Mouse (Mus musculus): Measurements from ENCODE around the gene Gm21985.

The Gm21985 gene

DNA sequence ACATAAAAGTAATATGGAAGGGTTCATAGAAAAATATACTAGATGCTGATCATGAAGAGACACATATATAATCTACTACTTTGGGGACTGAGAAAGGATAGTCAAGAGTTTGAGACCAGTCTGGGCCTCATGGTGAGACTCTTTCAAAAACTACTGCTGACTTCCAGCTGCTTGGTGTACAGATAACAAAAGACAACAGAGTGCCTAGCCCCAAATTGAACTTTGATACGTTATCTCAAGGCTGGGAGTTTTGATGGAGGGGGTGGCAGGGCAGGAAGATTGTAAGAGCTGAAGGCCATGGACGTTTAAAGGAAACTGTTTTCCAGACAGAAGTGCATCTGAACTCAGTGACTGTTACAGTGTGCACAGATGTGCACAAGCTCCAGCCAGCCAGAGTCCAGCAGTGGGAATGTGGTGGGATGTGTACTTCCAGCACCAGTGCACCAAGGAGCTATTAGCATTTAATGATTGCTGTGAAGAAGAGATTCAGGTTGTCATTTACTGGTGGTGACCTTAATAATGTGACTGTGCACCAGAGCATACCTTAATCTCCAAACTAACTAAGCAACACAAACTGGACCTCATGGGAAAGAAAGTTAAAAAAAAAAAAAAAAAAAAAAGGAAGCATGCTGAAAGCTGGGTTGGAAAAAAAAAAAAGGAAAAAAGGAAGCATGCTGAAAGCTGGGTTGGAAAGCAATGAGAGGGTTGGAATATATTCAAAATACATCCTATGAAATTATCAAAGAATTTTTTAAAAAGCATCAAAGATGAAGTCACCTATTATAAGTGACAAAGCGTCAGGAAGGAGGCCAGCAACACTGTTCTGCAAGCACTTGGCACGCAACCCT lies 66.2 kb downstream of the Gm21985 start:
- DNase-seq (ENCODE audit: low read depth, low spot score) = no peak

DNA sequence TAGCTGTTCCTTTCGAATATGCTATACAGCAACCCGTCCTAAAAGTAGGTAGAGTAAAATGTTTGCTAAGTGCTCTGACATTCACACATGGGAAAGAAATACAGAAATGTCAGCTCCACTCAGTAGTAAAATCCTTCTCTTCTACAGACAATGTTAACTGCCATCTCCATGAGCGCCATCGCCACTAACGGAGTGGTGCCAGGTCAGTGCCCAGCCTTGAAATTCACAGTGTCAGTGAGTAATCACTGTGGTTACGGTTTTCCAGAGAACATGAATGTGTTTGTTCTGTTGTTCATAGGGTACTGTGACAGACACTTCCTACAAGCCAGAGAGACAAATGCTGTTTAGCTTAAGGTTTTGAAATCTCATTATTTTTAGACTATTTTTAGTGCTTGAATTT lies 71.1 kb downstream of the Gm21985 start:
- DNase-seq (ENCODE audit: low read depth, low spot score) = no peak

DNA sequence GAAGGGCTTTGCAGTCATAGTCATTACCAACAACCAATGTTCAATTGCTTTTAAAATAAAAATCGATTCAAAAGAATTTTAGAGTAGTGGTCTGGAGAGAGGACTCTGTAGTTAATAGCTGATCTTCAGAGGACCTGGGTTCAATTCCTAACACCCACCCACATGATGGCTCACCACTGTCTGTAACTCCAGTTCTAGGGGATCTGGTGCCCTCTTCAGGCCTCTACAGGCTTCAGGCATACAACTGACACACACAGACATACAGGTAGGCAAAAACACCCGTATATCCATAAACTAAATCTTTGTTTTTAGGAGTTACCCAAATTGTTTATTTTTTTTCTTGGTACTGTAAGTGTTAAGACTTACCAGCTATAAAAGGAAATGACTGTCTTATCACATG lies 73.6 kb downstream of the Gm21985 start:
- no peak for DNase-seq (ENCODE audit: low read depth, low spot score)

DNA sequence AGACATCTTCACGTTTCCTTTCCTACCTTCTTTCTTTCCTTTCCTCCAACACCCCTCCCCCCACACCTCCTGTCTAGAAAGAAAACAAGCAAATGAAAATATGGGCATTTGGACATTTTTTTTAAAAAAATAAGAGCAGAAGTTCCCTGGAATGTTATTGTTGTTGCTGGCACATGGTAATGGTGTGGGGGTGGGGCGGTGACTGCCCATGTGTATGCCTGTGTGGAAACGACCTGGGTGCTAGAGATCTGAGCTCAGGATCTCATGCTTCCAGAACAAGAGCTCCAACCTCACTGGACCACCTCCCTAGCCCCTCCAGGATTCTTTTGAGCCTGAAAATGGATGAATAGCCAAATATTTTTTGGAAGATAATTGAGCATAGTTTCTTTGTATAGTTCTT lies 75.0 kb downstream of the Gm21985 start:
- no peak for DNase-seq (ENCODE audit: low read depth, low spot score)

DNA sequence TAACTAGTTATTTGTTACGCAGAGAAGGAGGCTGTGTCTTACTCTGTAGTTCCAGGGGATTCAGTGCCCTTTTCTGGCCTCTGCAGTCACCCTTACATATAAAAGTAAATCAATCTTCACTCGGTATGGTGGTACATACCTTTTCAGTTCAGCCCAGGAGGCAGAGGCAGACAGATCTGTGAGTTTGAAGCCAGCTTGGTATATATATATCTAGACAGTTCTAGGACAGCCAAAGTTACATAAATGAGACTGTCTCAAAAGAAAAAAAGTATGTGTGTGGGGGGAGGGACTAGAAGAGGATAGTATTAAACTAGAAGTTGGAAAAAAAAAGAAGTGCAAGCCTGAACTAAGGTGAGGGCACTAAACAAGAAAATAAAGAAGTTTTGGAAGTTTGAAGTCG lies 82.1 kb downstream of the Gm21985 start:
- no peak for DNase-seq (ENCODE audit: low read depth, low spot score)

DNA sequence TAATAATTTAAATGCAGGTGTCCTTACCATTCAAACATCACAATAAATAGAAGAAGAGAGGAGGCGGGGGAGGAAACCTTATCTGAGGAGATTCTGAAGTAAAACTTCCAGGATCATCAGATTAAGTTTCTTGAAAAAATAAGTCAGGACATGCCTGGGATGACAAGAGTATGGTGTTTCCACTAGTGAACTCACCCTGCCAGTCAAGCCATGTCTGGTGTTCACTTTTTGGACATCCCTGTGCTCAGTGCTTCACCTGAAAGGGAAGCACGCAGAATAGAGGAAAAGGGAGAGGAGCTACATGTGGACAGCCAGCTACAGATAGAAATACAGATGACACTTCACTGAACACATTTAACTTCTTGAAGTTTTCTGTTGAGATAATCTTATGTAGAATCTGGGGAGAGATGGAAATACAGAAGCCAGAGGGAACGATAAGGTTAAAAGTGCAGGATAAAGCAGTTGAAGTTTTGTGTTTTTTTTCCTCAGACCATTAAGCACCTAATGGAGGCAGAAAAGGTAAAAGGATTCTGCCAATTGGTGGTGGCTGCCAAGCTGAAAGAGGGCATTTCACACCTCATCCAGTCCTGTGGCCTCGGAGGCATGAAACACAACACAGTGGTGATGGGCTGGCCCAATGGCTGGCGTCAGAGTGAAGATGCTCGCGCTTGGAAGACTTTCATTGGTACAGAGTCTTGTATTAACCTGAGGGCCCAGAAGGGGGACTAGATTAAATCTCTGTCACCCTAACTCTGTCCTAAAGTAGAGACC lies 87.8 kb downstream of the Gm21985 start:
- no peak for DNase-seq (ENCODE audit: low read depth, low spot score)

DNA sequence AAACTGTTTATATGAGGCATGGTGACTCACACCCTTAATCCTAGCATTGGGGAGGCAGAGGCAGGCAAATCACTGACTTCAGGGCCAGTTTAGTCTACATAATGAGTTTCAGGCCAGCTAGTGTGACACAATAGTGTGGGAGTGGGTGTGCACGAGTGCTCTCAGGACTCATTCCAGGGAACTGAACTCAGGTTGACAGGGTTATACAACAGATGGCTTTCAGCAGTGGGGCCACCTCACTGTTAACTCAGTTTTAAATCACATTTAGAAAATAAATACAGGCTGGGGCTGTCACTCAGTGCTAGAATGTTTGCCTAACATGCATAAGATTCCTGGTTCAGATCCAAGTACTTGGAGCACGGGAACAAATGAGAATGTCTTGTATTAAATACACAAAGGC lies 93.5 kb downstream of the Gm21985 start:
- DNase-seq (ENCODE audit: low read depth, low spot score) = no peak

DNA sequence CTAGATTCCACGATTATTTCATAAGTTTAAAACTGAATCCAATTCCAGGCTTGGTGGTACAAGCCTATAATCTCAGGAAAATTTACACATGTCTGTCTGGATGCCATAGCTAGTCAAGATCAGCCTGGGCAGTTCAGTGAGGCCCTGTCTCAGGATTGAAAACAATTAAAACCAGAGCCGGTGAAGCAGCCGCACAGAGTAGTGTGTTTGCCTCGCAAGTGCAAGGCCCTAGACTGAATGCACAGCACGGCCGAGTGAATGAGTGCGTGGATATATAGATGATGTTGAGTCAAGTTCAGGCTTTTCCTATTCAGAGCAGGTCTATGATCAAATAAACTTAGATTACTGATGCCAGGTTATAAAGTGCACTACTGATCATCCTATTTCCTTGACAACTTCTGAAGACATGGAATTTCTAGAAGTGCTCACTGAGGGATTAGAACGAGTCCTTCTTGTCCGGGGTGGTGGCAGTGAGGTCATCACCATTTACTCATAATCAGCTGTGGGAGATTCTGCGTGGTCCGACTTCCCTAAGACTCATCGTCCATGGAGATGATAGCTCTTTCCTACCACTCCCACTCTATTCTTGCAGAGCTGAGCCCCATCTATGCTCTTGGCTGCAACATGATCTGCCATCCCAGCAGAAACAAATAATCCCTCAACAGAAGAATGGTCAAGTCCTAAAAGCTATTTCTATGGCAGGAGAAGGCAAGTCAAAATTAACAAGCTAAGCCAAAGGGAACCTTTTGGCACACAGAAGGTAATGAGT lies 94.1 kb downstream of the Gm21985 start:
- DNase-seq (ENCODE audit: low read depth, low spot score) = no peak

DNA sequence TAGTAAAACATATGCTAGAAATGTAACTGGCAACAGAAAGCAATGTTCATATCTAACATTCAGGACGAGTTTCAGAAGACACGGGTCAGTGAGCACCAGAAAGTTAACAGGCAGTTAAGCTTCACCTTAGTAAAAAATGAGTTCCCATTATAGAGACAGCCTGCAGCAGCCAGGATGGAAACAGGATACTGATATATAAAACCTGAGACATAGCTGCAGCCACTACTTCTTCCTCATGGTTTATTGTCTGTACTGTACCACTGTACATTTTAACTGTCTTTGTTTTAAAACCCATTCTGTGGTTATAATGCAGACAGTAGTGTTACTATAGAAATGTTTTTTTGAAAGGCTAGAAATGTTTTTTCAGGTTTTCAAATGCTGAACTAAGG lies 94.7 kb downstream of the Gm21985 start:
- no peak for DNase-seq (ENCODE audit: low read depth, low spot score)

DNA sequence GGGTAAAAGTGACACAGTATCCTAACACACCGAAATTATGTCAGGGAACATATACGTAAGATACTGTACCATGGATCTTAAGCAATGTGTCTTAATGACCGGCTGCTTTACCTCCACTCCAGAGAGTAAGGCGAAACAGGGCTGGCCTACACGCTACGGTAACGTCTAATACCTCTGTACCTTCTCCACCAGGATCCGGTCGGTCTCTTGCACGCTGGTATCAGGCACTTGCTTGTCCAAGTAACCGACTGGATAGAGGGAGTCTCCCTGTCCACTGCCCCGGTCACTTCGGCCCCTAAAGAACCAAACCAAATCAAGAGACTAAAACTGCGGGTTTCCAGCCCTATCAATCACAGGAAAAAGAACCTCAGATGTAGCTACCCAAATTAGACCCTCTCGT lies 101.1 kb downstream of the Gm21985 start:
- no peak for DNase-seq (ENCODE audit: low read depth, low spot score)

DNA sequence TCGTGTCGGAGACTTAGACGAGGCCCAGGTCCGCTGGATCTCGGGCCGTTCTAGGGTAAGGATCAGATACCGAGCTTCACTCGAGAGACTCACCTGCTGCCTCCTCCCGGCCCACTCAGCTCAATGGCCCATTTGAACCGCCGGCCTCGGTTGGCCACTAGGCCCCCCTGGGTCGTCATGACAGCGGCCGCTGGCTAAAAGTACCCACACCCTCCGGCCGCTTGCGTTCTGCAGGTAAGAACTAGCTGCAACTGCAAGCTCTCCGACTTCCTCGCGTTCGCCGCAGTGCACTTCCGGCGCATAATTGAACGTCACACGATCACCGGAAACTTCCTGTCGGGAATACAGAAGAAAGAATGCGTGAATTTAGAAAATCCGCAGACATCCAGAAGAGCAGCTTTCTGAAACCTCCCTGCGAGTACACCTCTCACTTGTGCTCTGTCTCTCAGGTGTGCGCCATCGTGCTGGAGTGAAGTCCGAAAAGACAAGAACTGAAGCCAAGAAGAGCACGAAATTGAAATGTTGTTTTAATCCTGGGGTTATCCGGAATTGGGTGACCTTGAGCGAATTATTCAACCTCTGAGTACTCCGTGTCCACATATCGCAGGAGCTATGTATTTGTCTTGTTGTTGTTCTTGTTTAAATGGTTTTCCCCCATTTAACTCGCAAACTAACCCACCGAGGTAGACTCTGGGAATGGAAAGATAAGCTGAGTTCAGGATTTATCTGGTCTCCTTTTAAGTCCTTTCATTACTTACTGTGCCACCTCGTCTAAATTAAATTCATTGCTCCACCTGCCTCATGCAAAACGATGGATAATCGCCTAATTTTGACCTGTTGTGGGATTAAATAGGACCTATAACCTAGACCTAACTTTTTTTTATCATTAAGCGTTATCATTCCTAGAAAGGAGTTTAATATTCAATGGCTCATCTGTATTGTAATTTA lies 101.9 kb downstream of the Gm21985 start, which contains the start of gene Emc4:
Gene Emc4, minus strand, starts transcription at position 302 of the 948 bp plus-strand sequence.
- peak; percentile 83 for DNase-seq (ENCODE audit: low read depth, low spot score)

DNA sequence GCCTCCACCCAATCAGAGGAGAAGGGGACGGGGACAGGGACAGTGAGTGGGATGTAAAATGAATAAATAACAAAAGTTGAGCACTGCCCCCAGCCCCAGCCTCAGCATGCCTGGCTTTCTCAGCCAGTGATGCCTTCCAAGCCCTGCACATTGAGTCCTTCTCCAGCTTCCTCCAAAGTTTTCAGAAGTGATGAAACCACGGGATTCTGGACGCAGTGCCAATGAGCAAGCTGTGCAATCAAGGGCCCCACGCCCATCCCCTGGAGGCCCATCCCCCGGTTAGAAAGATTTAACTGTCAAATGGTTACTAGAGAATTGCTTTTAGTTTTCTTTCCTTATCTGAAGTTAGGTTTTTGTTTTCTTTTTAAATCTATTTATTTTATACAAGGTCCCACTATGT lies 103.8 kb downstream of the Gm21985 start:
- no peak for DNase-seq (ENCODE audit: low read depth, low spot score)

DNA sequence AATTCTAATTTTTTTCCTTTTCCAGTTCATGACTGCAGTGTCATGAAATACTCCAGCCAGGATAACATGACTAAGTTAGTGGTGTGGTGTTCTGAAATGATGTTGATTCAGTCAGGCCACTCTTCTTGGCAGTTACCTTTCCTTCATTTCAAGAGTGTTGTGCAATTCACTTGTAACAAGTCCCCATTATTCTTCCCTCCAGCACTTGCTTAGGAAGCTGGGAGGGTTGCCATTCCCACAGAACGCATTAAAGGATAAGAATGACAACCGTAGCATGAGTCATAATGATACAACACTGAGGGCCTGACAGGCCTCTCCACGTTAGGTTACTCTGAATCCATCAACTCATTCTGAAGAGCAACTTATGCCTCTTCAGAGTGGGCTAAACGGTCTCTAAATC lies 107.0 kb downstream of the Gm21985 start:
- DNase-seq (ENCODE audit: low read depth, low spot score) = no peak

DNA sequence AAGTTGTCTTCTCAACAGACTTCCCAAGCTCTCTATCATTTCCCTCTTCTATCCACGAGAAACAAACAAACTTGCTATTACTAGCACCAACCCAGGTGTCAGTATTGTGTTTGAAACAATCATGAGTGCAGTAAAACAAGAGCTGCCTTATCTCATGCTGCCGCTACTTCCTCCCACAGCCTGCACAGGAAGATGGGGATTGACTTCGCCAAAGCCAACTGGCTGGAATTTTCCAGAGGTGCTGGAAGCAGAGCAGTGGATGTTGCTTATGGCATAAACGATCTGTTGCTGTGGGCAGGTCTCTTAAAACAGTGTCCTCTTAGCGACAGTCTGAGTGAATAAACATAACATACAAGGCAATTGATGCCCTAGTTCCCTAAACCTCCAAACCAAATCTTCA lies 108.5 kb downstream of the Gm21985 start:
- DNase-seq (ENCODE audit: low read depth, low spot score) = no peak

DNA sequence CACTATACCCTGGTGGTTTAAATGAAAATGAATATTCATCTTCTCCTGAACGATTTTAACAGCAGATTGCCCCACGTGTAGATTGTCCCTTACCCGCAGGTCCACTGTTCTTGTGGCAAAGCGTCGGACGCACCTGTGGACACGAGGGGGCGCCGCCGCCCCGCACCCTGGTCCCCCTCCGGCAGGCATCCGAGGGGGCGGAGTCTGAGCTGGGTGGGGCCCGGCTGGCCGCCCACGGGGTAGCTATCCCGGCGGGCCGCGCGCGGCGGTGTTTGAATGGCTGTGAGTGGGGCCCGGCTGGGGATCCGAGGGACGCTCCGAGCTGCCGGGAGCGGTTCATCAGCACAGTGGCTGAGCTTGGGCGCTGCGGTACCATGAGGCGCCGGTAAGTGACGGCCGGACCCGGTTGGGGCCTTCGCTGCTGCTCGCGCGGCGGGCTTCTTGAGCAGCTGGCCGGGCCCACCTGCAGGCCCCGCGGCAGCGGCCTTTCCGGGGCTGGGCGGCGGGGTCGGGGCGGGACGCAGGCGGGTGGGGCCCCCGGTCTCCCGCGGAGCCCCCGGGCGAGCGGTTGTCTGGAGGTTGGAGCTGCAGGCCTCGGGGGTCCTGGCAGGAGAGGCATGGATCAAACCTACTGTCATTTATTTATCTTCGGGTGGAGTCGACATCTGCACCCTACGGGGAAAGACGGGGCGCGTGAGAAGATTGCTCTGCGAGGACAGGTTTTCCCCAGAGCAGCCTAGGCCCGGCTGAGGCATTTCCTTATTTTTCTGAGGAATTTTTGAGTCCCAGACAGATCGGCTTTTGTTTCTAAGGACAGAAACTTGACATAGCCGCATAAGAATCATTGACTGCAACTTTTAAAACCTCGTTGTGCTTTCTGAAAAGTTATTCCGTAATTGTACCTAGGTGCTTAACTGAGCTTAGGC lies 113.1 kb downstream of the Gm21985 start, which contains the start of gene Katnbl1:
Gene Katnbl1, plus strand, starts transcription at position 239 of the 926 bp plus-strand sequence.
- DNase-seq (ENCODE audit: low read depth, low spot score) = peak; percentile 89

DNA sequence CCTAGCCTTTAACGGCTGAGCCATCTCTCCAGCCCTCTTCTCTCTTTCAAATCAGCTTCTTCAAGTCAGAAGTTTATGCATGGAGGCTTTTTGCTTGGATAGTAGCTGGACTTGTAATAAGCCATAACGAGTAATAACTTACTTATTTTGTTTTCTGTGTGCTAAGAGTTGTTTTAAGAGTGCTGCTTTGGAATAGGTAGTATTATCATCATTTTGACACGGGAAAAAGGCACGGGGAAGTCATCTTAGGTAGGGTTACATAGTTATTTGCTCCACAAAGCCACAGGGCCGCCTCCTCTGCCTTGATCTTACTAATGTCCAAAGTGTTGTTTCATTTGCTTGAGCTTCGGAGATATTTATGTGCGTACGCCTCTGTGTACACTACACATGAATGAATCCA lies 114.0 kb downstream of the Gm21985 start:
- DNase-seq (ENCODE audit: low read depth, low spot score) = no peak

DNA sequence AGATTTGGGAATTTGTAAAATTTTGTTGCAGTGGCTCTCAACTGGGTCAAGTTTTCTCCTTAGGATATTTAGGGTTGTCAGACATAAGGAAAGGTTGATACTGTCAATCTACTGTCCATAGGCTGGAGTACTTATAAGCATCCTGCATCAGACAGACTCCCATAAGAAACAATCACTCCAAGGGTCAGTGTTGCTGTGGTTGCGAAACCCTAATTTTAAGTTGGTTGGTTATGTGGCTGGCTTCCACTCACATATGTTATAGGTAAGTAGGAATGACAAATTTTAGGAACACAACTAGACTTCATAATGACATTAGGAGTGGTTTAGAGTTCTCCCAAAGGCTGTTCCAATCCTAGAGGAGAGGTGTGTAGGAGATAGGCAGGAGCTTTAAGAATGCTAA lies 115.1 kb downstream of the Gm21985 start:
- DNase-seq (ENCODE audit: low read depth, low spot score) = no peak

DNA sequence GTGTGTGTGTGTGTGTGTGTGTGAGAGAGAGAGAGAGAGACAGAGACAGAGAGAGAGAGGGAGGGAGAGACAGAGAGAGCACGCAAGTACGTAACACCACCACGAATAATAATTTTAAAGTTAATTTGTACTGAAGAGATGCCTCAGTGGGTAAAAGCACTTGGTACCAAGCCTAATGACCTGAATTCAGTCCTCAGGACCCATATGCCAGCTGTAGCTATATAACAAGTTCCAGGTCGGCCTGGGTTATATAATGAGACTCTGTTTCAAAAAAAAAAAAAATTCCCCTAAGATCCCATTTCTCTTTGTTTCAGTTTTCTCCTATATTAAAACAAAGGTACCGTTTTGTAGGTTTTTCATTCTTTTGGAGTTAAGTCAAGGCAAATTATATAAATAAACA lies 124.7 kb downstream of the Gm21985 start:
- DNase-seq (ENCODE audit: low read depth, low spot score) = no peak

DNA sequence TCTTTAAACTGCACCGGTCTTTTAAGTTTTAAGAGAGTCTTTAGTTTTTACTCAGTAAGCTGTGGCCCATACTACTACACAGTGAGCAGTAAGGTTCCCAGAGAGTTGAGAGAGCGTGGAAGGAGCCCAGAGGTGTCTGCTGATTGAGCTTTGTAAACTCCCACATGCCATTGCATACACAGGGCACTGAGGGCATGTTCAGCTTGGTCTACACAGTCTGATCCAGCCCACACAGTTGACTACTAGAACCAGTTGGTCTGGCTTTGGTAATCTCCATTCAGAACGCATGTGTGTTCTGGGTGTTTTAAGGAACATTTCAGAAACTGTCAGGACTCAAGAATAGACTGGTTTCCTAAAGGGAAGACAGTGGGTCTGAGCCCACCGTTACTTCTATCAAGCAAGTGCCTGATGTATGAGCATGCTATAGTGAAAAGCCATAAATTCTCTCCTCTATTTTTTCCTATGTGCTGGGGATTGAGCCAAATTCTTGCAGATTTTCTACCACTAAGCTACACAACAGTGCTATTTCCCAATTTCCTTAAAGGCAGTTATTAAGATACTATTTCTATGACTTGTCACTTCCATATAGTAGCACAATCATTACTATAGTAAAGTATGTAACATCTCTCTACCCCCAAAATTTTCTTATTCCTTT lies 125.4 kb downstream of the Gm21985 start:
- no peak for DNase-seq (ENCODE audit: low read depth, low spot score)

Data from embryo, embryonic 11.5 days (tissue).